Mouse (Mus musculus) lung, postnatal 36 days (tissue): ENCODE results near the gene 7420426K07Rik.
A peak's percentile ranks its signal among the peaks of the same experiment; 100 is the strongest.

ENCODE experiments used
- DNase-seq: peaks from one replicate; pipeline ENCODE4 v3.0.0; 2022; ENCODE audit warnings: mixed read lengths

Gene 7420426K07Rik

DNA sequence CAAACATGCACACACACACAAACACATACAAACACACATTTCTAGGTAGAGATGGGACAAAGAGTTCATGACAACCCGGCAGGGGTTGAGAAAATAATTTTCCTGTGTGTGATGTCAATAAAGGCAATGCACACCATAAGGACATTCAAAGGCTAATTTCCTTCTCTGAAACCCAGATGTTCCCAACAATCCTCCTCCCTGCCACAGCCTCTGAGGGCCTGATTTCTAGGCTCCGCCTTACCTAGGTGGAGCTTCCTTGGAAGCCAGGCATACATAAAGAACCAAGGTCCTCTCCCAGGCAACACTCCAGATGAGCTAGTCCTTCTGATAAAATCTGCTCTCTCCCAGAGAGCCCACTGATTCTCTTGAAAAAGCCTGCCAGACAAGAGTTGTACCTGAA, at the start of gene 7420426K07Rik:
TSS of gene 7420426K07Rik (plus strand) at position 301 of the 400 bp plus-strand sequence.
- DNase-seq = no peak

DNA sequence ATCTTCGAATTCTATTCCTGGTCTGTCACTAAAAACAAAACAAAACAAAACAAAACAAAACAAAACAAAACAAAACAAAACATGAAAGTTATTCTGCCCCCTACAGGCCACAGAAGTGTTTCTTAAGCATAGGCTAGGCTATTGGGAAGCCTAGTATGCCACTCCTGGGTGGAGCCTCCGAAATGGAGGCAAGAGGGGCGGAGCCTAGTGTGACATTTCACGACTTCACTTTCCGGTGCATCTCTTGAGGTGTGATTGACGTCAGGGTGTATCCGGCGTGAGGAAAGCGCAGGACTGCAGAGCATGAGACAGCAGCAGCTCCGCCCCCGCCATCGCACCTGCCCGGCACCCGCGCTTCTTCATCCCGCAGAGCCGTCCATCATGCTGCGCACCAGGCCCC, 46.7 kb upstream of the 7420426K07Rik start, which contains the start of gene Prr23a2:
TSS of gene Prr23a2 (plus strand) at position 285 of the 400 bp plus-strand sequence.
- DNase-seq = no peak

DNA sequence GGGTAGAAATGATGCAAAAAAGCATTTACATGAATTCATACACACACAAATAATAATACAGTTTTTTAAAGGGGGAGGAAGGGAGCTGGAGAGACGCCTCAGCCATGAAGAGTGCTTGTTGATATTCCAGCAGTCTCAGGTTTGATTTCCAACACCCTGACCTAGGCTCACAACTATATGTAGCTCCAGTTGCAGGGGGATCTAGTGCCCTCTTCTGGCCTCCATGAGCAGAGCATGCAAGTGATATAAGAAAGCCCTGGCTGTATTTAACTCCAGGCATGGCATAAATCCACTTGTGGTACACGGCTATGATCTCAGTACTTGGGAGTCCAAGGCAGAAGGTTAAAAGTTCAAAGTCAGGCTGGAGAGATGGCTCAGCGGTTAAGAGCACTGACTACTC, 39.5 kb upstream of the 7420426K07Rik start:
- DNase-seq = peak; percentile 7

DNA sequence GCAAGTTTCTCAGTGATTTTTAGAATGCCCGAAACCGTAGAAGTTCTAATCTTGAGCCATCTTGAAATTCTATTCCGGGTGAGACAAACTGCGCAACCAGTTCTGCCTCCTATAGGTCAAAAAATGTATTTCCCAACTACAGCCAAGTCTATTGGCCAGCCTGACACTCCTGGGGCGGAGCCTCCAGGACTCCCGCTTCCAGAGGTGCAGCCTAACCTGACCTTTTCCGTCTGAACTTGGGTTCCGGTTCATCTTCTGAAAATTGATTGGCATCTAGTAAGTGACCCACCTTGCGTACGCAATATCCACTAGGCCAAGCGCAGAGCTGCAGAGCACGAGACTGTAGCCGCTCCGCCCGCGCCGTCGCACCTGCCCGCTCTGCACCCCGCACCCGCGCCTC, 38.3 kb upstream of the 7420426K07Rik start, which contains the start of gene Prr23a3:
TSS of gene Prr23a3 (plus strand) at position 197 of the 400 bp plus-strand sequence.
- DNase-seq = no peak

DNA sequence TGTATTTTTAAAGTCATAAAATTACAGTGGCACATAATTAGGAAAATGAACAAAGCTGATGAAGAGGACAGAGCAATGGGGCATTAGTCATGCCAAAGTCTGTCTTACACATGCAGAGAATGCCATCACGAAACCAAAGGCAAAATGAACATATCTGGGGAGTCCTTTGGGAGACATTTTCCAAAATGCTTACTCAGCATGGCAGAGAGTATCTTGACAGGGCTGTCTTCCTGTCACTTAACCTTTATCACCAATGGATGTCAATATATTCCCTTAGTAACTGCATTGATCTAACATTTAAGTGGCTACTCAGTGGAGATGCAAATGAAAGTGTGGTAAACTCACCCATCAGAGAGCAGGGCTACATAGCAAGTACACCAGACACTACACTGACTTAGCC, 1.4 kb upstream of the 7420426K07Rik start:
- no peak for DNase-seq

DNA sequence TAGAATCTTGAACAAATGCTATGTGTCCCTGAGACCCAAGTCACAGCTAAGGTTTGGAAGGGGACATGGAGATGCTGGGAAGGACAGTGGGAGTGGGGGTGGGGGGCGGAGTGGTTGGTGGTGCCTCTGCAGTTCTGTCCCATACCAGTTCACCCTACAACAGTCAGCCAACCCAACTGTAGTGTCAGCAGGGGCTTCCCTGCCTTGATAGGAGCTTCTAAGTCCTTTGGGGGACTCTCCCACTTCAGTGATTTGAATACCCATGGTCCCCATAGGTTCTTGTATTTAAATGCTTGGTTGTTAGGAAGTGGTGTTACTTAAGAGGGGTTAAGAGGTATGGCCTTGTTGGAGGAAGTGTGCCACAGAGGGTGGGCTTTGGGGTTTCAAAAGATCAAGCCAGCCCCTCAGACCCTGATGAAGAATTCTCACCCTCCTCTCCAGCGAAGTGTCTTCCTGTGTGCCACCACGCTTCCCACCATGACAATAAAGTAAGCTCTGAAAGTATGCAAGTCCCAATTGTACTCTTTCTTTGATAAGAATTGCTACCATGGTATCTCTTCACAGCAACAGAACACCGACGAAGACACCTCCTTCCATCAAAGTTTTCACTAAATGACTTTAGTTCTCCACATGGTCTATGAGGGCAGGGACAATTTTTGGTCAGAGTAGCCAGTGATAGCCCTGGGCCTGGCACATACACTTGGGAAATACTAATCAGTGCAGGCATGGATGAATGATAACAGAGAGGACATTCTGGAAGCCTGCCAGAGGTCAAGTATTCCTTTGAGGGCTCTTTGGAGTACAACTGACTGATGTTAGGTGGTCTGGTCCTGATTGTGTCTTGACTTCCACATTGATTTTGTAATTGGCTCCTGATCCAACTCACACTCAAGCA, 18.0 kb downstream of the 7420426K07Rik start:
- no peak for DNase-seq

DNA sequence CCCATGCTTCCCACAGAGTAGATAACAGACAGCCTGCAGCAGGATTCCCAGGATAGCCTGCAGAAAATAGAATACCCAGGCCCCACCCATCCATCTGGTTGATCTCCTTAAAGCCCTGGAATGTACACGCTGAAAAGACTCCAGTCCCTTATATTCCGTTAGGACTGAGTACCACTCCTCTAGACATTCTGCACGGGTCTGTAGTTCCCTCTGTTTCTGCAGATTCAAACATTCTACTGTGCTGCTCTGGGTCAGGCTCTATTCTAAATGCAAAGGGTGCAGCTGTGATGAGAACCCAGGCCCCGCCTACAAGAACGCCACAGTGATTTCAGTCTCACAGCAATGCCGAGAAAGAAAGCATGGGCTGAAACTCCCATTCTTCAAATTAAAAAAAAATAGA, 20.2 kb downstream of the 7420426K07Rik start:
- no peak for DNase-seq

DNA sequence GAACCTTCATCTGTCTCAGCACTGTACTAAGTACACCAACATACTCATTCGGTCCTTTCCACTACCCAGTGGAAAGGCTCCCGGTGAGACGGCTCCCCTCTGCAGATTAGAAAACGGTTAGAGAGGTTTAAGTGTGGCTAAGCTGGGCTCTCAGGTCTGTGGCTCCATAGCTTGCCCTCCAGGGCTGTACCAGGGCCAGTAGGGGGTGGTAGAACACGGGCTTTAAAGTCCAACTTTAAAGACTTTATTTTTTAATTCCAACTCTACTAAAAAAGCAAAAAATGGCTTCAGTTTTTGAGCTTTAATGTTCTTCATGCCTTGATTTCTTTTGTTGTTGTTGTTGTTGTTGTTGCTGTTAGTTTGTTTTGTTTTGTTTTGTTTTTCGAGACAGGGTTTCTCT, 21.3 kb downstream of the 7420426K07Rik start:
- DNase-seq = no peak

DNA sequence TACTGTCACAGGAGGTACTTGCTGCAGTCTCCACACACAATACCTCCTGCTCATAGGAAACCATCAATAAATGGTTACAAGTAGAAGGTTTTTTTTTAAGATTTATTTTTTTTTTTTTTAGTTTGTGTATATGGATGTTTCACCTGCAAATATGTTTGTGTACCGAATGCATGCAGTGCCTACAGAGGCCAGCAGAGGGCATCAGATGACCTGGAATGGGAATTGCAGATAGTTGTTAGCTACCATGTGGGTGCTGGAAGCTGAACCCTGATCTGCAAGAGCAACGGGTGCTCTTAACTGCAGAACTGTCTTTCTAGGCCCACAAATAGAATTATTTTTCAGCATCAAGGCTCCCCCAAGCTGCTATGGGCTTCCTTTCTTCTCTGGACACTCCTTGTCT, 26.6 kb downstream of the 7420426K07Rik start:
- DNase-seq = no peak

DNA sequence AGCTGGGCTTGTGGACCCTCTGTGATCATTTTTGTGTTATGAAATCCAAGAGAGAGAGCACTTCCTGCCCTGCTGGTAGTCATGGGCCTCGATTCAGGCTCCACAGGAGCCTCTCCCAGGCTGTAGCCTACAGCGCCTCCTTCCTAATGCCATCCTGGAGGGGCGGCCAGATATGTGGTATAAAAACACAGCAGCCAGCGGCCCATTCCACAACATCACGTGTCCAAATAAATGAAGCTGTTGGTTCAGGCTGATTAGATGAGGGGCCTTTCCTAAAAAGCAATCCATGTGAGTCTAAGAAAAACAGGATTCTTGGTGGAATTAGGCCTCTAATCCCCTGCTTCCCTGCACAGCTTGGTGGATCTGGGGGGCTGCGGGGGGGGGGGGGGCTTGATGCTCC, 30.0 kb downstream of the 7420426K07Rik start:
- no peak for DNase-seq

DNA sequence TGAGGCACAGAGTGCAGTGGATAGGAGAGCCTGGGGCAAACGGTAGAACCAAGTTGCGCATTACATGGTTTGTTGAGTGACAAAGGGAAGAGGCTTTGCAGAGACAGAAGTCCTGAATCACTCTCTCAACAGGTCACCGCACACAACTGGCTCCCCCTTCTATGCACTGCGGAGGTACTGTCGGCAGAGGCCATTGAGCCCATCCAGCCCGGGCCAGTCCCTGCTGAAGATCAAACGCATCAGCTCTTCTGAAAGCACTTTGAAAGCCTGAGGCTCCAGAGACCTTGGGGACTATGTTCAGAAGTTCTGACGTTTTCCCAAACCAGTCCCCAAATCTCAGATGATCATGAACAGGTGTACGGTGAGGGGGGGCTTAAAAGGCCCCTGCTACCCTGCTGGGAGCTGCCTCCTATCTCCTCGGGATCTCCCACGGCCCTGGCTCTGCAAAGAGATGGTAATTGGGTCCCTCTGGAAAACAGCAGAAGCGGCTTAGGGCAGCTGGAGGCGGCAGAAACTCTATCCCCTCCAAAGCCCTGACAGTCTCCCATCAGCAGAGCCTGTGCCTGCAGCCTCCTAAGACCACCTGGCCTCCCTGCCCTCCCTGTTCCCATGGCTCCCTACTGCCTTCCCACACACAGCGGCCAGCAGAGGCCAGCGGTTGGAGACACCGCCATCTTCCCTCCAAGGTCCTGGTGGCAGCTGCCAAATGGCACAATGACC, 32.4 kb downstream of the 7420426K07Rik start:
- no peak for DNase-seq

DNA sequence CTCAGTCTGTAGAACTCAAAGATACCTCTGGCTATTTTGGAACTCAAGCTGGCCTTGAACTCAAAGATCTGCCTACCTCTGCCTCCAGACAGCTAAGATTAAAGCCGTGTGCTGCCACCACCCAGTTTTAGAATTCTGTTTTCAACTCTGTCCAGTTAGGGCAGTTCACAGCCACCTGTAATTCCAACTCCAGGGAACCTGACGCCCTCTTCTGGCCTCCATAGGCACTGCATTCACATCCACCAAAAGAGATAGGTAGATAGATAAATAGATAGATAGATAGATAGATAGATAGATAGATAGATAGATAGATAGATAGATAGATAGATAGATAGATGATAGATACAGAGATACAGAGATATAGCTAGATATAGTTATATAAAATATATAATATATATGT, 36.4 kb downstream of the 7420426K07Rik start:
- no peak for DNase-seq

DNA sequence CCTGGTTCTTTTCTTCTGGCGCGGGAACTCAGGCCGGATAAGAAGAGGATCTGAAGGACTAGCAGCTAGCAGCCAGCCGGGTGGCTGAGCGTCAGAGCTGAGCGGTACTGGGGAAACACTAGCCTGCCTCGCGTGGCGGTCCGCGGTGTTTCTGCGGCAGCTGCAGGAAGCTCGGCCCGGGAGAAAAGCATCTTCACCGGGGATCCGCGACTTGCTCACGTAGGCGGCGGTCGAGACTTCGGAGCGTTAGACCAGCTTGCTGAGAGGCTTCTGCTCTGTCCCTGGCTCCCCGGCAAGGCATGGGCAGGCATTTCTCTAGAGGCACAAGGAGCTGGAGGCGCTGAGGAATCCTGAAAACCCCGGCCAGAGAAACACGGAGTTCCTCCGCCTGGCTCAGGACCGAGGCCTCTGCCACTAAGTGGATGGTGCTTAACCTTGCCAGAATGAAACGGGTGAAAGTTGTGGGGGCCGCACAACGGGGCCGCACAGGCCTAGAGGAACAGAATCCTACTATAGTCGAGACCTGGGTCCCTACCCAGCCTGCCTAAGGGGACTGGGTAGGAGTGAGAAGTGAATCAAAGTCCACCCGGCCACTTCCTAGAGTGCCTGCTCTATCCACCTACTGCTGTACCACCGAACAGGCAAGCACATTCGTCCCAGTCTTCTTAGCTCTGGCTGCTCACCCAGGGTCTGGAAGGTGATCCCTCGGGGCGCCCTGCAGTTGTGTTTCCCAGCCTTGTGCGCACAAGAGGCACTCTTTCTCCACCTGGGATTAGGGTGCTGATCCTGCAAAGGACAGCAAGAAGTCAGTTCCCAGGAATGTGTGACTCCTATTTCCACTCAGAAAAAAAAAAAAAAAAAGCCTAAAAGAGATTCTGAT, 49.5 kb downstream of the 7420426K07Rik start:
- DNase-seq = no peak

DNA sequence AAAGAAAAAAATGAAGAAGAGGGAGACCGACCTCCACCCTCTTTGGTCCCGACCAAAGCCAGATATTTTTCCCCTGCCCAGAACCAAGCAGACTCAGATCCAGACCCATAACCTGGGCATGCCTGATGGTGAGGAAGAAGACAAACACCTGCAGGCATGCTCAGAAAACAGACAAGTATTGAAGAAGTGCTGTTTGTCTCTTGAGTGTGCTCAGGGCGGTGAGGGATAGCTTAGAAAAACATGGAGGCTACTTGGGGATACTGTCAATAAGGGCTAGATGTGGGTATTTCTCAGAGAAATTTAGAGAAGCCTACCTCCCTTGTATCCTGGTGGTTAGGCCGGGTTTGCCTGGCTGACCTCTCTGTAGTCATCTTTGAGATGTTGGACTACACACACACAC, 50.4 kb downstream of the 7420426K07Rik start:
- no peak for DNase-seq

DNA sequence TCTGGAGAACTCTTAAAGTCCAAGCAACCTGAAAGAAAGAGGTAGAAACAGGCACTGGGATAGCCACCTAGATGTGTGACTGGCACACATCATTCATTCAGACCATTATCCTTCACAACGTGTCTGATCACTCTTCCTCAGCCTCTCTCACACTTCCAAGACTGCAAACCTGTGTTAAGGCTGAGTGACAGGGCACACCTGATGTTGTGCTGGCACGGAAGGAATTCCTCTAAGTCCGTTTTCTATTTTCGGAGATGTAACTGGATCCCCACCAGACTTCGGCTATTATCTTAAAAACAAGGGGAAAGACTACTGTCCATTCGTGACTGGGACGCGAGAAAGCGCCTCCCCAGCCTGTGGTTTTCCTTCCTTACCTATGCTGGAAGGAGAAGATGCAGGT, 50.9 kb downstream of the 7420426K07Rik start:
- DNase-seq = no peak
